Mouse (Mus musculus) cerebellum, postnatal 4 days (tissue): ENCODE data around the gene Cep41.

Experiments used
- DNase-seq, 2 experiments: peaks; one replicate each; pipeline ENCODE4 v3.0.0; 2022; ENCODE audit warnings: low spot score in 2 of 2, mixed read lengths in 1 of 2

Cep41 gene

GRCm38 (mm10) chr6:30629989-30630388 lies 63.6 kb downstream of the Cep41 start:
- no peak for DNase-seq

- peak in 1 of 2 experiments; percentile 22 for DNase-seq
These were observed 65.4 kb downstream of the Cep41 start for GRCm38 (mm10) chr6:30628152-30628551.

DNA sequence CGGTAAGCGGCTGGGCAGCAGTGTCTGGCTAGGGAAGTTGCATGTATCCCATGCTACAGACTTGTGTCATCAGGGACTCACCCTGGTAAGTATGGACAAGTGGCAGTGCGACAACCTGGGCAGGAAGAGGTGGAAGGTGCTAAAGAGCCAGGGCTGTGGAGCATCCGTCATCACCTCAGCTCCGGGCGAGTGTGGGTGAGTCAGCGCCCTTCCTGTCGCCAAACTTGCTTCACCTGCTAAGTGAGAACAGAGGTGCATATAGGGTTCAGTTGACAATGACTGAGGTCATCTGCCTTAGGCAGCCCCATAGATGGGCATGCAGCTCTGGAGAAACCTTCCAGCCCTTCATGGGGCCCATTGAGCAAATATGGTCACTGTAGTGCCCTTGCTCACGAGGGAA lies 68.8 kb downstream of the Cep41 start:
- DNase-seq = no peak

DNA sequence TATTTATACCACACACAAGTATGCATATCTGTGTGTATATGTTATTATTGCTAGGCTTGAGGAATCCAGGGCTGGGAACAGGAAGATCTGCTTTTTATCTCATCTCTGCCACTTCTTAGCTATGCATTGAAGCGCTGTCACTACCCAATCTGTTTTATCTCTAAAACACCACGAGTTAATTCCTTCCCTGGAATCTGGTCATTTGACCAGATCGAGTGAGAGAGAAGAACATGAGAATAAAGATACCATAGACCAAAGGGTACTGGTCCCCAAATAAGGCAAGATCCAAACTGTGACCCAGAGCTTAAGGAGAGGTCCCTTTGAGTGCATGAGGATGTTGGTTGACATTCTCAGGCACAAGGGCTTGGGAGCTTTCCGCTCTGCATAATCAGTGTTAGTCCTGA lies 71.6 kb downstream of the Cep41 start:
- no peak for DNase-seq

DNA sequence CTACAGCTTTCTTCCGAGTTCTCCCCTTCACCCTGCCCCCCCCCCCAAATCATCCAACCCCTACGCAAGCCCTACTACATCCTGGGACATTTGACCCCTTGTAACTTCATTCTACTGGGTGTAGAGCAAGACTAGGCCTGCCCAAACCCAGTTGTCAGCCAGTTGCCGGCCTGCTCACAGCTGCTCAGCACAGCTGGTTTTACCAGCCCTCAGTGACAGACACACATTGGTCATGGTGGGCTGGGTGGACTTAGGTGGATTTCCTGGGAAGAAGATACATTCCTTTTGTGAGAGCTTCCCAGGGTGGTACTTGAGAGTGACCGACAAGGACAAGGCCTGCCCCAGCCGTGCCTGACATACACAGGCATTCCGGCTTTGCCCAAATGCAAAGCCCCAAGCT lies 72.6 kb downstream of the Cep41 start:
- no peak for DNase-seq

GRCm38 (mm10) chr6:30620591-30620990 lies 73.0 kb downstream of the Cep41 start:
- no peak for DNase-seq

- no peak for DNase-seq
These were observed 73.9 kb downstream of the Cep41 start for GRCm38 (mm10) chr6:30619606-30620005.

DNA sequence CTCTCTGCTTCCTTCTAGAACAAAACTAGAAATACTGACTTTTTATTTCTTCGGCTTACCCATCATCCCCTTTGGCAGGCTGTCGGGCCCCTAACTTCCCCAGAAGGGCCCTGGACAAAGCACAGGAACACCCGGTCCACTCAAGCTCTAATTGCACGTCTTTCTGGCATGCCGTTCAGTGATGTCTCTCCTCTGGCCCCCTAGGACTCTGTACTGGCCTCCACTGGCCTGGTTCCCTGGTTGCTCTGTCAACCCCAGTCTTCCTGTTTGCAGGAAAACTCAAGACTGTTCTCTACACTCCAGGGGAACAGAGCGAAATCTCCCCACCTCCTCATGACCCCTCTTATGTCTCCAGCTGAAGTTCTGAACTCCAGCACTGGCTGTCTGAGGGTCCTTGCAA lies 74.8 kb downstream of the Cep41 start:
- no peak for DNase-seq

DNA sequence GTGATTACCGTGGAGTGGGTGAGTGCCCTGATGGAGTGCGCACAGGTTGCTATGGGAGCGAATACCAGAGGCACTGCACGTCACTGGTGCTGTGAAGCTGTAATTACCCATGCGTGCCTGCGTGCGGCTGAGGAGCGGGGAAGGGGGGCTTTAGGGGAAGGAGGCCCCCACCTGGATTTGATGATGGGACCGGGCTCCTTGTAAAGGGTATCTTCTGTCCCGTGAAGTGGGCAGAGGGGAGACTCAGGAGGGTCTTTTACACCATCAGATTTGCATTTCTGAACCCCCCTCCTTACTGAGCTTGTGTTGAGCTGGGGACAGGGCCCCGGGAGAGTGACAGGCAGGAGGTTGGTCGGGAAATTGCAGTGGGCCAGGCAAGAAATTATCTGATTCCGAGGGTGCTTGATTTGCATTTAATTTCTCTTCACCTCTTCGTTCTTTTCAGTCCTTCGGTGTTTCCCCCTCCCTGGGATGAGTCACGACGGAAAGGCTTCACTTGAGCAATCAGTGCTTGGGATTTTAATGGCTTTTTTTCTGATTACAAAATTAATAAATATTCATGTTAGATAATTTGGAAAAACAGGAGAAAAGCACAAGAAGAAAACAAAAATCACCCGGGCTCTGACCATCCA lies 75.5 kb downstream of the Cep41 start:
- peak in 1 of 2 experiments; percentile 31 for DNase-seq

GRCm38 (mm10) chr6:30617020-30617958 lies 76.3 kb downstream of the Cep41 start:
- DNase-seq = no peak

DNA sequence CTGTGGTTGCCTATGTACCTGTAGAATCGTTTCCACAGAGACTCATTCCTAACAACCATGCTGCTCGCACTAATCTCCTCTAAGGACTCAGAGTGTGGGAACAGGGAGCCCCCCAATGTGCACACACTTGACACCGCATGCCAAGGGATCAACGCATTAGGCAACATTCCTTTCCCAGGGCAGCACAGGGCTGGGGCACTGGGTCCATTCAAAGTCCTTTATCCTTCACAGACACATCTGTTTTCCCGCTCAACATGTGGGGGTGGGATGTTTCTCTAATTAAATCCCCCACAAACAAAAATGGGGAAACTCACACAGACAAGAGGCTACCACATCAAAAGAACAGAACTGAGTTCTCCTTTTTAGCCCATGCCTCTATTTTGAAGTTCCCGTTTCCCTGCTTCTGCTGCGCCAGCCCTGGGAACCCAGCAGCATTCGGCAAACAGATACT lies 77.0 kb downstream of the Cep41 start:
- DNase-seq = peak in 1 of 2 experiments; percentile 13

DNA sequence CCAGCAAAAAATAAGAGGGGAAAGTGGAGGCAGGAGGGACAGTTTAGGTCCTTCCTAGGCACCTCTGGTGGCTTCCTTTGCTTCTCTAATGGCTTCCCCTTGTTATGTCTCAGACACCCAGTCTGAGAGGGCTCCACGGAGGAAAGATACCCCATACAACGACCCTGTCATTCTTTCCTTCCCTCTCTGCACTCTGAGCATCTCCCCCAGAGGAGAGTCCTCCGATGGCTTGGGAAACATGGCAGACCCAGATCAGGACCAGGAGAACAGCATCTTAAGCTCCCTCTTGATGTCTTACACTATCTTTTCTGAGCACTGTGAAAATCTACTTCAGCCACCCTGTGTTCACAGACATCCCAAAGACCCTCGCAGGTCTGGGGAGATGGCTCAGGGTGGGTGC lies 77.8 kb downstream of the Cep41 start:
- peak in 1 of 2 experiments; percentile 8 for DNase-seq

- DNase-seq = peak in 1 of 2 experiments; percentile 3
These were observed 79.3 kb downstream of the Cep41 start for GRCm38 (mm10) chr6:30614251-30614650.

DNA sequence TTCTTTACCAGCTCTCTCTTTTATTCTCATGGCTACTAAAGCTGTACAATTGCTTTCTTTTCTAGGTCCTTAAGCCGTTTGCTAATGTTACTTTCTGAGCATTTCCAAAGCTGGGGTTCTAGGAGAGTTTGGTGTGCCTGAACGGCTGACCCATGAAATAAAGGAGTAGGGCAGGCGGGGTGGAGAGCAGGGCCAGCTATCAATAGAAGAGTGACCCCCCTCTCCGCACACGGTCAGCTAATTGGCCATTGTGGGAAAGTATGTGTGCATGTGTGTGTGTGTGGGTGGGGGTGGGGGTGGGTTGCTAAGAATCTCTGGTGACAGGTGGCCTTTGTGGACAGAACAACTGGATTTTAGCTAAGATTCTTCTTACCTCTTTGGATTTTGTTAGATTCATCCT lies 82.3 kb downstream of the Cep41 start:
- peak in 1 of 2 experiments; percentile 3 for DNase-seq

DNA sequence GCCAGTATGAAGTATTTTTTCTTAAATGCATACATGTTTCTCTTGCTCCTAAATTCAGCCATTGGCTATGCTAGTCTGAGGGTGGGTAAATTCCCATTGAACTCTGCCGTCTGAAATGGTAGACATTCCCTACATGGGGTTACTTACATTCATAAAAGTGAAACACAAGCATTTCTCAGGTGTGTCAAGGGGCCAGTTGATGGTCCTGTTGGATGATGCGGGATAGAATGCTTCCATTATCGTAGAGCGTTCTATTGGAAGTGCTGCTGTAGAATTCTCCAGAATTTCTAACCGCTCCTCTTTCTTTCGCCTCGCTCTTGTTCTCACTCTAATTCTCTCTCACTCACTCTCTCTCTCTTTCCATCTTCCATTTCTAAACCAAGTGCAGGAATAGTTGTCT lies 82.8 kb downstream of the Cep41 start, which contains the start of gene Cpa5:
Gene Cpa5 (plus strand): TSS at position 301 of the 400 bp plus-strand sequence.
- peak in 1 of 2 experiments; percentile 8 for DNase-seq

GRCm38 (mm10) chr6:30605672-30606071 lies 87.9 kb downstream of the Cep41 start:
- DNase-seq = no peak

DNA sequence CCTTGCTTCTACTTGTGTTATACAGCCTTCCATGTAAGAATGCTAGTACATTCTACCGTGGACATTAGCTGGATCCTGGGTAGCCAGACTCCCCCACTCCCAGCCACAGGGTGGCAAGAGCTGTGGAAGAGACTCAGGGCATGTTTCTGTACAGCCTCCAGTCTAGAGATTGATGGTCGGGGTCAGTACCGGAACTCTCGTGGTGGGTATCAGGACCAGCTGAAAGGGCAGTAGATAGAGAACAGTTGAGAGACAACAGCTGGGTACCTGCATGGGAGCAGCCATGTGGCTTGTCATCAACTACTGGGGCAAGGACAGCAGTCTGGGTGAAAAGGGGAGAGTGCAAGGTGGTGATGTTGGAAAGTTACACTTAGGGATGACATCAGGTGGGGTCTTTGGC lies 88.4 kb downstream of the Cep41 start:
- DNase-seq = no peak

GRCm38 (mm10) chr6:30604342-30604867 lies 89.1 kb downstream of the Cep41 start:
- DNase-seq = no peak
